Mouse (Mus musculus) lung, postnatal 4 days (tissue): ENCODE measurements around the gene Fgfr2.
A peak's percentile ranks its signal among the peaks of the same experiment; 100 is the strongest.

ENCODE experiments used
- DNase-seq, 2 experiments: peaks; one replicate each; pipeline ENCODE4 v3.0.0; 2021

The Fgfr2 gene

DNA sequence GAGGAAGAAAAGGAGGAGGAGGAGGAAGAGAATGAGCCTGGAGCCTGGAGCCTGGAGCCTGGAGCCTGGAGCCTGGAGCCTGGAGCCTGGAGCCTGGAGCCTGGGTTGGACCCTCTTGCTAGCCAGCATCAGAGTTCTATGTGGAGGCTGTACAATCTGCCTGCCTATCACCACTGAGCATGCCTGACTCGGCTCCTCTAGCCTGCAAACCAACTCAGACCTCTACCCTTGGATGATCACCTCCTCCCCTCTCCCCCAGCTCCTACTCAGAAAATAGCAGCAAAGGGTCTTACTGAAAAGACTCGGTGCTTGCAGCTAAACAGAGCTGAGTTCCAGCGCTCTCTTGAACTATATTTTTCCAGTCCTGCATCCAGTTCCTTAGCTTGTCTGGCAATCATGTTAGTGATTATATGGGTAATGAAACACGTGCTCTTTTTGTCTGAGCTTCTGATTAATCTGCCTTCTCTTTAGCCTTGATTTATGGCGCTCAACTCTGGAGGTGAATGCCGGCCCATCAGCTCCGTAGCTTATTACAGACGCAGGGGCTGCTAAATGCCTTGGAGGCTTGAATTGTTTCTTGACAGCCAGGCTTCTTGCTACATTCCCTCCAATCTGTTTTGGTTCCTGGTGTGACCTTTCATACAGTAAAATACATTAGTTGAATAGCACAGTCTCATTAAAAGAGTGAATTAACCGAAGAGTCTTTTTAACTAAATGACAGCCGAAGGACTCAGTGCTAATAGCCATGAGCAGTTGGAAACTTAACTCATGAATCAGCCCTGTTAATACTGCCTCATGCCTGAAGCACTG is 1345.5 kb downstream of the Fgfr2 start:
- no peak for DNase-seq

DNA sequence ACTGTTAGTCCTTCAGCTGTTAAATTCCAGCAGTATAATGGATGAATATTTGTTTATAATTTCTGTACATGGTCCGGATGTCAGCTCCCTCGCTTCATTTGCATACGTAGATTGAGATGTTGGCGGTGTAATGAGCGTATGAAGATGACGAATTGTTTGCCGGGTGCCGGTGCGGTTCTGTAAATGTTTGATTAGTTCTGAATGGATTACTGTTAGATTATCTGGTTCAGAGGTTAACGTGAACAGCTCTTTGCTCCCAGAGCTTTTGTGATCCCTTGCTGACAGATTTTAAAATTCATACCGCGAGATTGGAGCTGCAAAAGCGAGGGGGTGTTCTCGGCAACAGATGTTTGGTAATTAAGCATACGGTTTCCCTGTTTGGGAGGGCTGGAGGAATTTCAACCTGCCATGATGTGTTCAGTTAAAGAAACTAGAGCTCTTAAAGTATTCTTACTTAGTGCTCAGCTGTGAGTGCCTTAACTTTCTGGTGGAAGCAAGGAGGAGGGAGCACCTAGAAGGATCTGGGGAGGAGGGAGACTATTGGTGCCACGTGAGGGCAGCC is 1346.9 kb downstream of the Fgfr2 start:
- DNase-seq, result no peak

DNA sequence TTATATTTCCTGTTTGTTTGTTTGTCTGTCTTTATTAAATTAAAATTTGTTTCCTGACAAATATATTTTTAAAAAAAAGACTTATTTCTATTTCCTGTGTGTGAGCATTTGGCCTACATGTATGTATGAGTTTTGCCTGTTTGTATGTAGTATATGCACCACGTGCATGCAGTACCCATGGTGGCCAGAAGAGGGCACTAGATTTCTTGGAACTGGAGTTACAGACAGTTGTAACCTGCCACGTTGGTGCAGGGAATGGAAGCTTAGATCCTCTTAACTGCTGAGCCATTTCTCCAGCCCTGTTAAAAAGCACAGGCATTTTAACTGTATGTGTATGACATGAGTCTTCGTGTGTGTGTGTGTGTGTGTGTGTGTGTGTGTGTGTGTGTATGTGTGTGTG is 1365.2 kb downstream of the Fgfr2 start:
- no peak for DNase-seq

DNA sequence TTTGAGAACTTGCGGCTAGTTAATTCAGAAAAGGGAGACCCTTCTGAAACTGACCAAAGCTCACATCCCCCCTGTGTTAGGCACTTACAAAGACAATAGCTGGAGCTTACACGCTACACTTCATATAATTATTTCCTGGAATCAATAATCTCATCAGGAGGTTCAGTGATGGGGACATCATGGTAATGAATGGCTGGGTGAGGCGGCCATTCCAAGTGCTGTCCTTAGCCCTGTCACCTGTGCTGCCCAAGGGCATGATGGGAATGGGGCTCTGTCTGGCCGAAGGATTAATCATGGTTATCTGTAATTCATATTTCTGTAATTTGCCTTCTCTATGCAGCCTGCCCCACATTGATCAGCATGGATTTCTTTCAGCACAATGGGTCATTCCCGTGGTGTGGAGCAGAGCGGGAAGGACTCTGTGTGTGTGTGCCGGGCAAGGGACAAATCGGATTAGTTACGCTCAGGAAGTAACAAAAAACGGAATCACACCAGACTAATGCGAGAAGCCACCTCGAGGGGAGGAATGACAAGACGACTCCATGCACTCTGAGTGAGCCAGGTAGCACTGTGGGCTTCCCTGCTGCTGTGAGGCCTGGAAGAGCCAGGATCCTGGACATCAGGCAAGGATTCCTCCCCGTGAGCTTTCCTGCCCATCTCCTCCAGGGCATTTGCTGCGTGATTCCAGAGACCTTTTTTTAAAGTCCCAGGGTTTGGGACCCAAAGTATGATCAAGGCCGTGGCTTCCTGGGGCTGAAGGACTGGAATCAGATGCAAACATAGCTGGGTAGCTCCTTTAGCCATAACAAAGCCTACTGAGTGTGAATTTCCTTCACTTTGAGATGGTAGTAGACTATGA is 1375.8 kb downstream of the Fgfr2 start:
- DNase-seq, result no peak

DNA sequence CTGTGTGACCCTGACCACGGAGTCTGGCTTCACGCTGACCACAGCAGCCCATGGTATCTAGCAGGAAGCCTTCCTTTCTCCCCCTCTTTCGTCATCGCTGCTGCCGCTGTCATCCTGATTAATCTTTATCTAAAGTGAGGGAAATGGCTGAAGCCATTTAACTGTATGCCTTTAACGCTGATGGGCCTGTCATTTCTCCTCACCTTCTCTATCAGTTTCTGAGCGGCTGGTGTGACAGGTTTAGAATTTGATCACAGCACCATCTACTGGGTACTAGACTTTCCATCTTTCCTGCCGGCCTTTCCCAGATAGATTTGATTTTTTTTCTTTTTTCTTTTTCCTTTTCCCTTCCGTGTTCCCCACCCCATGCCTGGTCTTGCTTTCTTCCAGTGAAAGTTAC is 1376.4 kb downstream of the Fgfr2 start:
- DNase-seq, result no peak

DNA sequence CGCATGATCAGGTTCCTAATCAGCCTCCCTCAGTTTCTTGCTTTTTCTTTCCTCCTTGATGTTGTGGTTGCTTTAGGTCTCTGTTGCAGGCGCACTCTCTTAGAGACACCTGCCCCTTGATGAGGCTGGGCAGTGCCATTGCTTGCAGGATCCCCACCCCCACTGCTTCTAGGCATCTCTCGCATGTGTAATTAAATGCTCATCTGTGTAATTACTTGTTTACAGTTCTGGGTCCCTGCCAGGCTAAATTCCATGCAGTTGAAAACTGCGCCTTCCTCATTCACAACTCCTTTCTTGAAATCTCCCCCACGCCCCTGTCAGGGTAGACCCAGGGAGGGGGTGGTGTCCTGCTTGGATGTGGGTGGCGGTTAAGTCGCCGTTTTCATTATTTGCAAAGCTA is 1380.0 kb downstream of the Fgfr2 start:
- DNase-seq, result no peak

DNA sequence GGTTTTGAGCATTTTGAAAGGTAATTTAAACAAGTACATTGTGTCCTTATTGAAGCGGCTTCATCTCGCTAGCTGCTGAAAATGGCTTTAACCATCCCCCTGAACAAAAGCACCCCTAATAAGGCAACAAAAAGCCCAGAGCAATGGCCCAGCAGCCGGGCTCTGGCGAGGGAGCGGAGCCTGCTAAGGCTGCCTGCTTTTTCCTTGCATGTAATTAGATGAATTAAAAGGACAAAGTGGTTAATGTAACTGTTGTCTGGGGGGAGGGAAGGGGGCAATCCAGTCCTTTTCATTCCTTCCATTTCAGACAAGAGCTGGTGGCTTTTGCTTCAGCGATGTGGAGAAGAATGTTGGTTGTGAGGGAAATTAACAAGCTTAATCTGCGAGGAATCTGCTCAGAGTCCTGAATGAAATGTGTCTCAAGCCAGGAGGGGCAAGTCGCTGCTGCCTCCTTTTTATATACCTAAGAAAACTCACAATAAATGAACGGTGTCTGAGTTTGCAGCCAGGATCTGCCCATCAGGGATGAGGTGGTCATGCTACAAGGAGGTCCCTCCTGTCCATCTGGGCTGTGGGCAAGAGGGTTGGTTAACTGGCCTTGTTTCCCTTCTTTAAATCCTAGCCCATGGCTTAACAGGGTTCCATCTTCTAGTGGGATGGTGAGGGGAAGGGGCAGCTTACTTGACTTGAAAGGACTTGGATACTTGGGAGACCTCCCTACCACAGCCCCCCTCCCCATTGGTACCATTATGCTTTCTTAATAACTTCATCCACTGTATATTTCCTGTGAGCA is 1400.2 kb downstream of the Fgfr2 start:
- DNase-seq, result no peak

DNA sequence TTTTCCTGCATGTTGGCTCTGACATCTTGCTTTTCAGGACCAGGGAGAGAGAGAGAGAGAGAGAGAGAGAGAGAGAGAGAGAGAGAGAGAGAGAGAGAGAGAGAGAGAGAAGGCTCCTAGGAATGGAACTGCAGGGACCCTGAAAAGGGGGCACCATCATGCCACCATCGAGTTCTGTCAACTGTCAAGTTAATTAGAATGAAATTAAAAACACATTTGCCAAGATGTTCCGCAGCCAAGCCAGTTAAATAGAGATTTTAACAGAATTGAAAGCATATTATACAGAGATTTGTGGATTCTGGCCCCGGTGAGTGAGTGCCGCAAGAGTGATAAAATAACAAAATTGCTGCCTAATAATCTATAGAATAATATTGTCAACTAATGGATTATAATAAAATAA is 1400.8 kb downstream of the Fgfr2 start:
- DNase-seq, result no peak

DNA sequence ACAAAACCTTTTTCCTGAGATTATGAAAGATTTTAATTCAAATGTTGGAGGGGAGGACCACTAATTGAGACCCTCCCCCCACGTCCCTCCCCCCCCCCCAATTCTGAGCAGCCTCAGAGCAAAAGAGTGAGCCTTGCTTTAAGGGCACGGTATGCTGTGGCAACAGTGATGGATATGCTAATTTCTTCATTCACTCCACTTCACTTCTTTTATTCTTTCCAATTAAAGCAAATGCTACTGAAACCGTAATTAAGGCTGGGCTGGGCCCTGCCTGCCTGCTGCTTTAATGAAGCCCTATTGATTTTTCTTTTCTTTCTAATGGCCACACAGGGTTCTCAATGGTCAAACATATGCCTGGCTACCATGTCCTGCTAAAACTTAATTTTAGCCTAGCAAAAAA is 1404.9 kb downstream of the Fgfr2 start:
- DNase-seq, result no peak

DNA sequence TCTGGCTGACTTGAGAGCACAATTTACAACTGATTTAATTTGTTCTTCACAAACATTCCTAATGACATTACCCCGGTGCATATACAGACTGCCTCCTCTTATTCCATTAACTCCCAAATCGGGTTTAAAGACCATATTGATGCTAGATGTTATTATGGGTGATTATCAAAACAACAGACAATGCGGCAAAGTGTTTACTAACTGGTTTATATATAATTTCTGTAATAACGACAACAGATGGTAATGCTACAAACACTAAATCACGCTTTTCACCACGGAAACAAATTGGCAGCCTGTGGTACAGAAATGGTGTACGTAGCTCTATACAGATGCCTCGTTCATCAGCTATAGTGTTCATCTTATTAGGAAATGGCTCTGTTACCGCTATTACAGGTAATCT is 1410.1 kb downstream of the Fgfr2 start:
- DNase-seq, result no peak

DNA sequence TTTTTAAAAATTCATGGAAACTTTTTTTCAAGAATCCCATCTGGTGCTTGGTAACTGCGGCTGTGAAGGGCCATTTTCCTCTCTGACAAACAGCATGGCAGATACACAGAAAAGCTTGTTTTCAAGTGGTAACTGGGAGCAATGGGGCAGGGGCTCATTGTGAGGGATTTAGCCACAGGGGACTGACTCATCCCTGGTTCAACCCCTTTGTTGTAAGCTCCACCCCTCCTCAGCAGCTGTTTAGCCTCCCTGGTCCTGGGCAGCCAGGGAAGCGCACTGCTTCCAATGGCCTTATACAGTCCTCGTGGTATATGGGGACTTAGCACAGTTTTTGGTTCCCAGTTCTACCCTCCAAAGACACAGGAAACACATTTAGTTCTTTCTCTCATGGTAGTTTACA is 1426.3 kb downstream of the Fgfr2 start:
- DNase-seq, result no peak

DNA sequence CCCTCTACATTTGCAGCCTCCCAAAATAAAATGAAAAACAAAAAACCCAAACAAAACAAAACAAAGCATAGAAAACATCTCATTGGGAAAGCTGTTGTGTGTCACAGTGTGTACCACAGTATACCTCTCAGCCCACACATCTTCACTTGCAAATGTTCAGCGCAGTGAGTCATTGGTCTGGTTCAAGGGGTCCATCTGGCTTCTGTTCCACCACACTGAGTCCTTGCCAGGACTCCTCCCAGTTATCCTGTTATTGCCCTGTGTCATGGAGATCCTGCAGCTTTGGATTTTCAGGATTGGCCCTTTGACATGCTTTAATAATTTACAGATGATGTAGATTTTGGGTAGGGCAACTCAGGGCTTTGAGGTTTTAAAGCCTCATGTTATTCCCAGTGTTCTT is 1435.8 kb downstream of the Fgfr2 start:
- DNase-seq, result peak; percentile 40 to 73

DNA sequence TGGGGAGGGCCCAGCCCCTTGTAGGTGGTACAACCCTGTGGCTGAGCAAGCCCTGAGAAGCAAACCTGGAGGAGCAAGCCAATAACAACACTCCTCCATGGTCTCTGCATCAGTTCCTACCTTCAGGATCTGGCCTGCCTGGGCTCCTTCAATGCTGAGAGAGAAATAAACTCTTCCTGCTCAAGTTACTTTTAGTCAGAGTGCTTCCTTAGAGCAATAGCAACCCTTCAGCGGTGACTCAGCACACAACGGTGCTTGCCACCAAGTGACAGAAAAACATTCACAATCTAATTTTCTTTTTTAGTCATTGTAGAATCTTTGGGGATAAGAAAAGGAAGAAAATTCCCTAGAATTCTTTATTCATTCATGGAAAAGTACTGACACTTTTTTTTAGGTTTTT is 1446.0 kb downstream of the Fgfr2 start:
- no peak for DNase-seq

DNA sequence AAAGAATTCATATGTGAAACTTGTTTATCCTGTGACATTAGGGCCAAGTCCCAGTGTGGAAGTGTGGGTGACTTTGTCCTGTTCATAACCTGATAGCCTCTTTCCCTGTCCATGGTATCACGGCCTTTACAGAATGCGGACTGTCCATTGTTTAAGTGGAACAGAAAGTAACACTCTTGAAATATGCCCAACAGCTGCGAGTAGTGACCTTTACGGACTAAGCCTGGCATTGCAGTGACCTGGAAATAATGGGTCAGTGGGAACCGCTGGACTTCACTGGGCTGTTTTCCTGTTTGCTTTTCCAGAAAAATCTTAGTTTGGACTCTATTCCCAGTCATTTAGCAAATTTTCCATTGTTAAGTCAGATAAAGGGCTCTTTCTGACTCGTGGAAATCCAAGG is 1452.6 kb downstream of the Fgfr2 start:
- no peak for DNase-seq

DNA sequence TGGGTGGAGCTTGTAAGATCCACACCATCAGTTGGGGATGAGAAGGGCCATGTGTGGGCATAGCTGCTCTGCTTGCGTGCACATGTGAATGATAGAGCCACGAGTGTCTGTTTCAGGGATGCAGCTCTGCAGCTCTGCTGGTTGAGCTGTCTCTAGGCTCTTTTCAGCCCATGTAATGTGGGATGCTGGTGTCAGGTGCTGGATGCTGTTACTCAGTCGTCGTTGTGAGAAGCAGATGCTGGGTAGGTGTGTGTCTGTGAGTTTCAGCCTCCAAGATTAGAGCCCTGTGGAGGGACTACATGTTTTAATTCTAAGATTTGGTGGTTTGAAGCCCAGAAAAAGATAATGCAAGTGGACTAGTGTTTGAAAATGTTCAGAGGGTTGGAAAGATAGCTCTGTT is 1453.8 kb downstream of the Fgfr2 start:
- no peak for DNase-seq

DNA sequence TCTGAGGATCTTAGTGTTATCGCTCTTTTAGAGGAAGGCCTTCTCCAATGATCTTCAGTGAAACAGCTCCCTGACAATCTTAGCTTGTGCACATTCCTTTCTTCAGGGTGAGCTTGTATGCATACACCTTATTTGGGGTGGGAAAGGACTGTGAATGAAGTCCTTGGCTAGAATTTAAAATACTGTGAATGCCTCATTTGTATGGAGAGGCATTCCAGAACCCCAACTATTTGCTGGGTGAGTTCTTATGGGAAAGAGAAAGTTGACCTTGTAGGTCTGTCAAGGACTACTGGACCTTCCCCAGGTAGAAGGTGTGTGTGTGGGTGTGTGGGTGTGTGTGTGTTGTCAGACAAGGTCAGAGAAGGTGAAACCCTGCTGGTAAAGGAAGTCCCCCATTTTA is 1462.4 kb downstream of the Fgfr2 start:
- no peak for DNase-seq

DNA sequence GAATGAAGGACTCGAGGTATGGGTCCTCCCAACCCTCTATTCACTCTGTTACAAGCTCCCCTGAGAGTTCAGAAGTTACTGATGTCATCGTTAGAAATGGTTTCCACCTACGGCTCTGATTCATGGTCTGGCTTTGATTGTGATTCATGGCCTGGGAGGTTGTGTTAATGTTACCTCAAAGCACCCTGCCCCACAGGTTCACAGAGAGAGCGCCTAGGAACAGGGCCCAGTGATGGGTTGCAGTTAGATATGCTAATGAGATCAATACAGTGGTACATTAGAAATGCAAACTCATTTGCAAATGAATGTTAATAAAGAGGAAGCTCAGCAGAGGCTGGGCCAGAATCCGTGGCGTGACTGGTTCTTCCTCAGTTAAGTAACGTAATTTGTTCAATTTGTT is 1467.1 kb downstream of the Fgfr2 start:
- no peak for DNase-seq

DNA sequence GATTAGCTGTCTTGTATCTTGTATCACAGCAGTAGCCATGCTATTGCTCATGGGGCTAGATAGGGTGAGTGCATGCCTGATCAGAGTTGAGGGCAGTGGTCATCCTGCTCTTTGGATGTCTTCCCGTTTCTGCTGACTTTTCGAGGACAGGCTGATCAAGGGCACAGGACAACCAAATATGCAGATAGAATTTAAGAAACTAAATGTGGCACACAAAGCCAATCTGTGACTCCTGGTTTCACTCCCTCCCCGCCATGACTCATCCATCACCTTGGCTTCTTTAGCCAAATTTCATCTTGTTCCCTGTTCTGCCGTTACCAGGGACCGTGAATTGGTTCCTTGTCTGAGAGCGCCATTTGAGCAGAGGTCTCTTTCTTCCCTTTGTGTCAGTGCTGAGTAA is 1469.7 kb downstream of the Fgfr2 start:
- no peak for DNase-seq

DNA sequence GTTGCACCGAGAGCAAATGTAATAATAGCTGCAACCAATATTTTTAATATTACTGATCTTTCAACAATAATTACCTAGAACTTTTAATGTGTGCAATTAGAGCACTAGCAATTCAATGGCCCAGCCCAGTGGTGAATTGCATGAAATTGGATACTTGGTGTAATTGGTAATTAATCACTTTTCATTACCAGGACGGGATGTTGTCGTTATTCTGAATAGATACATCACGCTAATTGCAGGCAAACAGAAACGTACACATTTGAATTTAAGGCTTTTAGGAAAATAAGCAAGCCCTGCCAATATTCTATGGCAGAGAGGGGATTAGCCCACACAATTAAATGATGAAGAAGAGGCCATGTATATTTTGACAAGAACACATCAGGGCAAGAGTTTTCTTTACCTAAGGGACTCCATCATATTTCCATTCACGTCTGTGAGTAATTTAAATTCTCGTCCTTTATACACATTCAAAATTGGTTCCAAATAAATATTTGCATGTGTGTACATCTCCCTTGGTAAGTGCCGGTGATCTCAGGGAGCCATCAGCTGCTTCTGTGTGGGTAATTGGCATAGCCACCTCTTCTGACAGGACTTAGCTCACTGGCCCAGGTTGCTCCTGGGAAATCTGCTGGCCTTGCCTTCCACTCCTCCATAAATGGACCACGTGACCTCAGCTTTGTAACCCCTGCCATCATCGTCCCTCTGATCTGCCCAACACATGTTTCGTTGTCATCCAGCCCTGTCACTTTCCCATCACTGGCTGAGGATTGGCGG is 1471.0 kb downstream of the Fgfr2 start:
- DNase-seq, result no peak

DNA sequence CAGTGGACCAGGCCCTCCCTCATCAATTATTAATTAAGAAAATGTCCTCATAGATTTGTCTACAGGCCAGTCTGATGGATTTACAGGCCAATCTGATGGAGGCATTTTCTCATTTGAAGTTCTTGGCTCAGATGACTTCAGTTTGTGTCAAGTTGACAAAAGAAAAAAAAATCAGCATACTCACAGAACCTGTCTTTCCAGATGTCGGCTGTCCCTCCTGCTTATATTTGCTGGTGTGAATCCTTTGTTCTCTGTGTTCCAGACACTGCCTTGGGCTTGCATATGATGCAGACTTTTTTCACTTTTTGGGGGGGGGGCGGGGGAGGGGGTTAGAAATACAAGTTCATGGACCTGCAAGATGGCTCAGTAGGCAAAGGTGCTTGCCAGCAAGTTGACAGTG is 1472.9 kb downstream of the Fgfr2 start:
- DNase-seq, result no peak

DNA sequence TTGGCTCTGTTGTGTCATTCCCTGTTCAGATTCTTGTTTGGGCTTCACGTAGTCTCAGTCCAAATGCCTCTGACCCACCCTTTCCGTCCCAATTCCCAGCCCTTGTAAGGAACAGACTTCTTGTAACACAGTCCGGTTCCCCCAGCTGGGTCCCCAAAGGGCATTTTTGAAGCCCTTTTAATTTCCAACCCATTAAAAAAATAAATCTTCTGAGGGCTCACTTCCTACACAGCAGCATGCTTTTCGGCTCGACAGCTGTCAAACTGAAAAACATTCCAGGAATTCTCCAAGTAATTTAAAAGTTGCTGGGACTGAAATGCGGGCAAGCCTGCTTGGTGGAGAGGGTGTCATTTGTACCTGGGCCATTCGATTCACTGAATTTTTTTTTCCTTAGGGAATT is 1474.9 kb downstream of the Fgfr2 start:
- no peak for DNase-seq

DNA sequence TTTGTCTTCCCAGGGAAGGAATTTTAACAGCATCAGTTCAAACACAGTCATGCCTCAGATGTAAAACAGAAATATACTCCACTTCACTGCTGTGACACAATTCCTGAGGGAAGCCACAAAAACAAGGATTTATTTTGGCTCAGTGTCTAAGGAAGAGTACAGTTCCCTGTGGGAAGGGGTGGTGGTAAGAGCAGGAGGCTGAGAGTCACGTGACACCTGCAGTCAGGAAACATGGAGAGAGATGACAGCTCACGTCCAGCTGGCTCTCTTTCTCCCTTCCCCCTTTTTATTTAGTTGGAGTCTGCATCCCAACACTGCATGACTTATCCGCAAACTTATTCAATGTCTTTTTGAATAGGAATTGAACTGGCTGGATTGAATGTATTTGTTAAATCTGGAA is 1475.6 kb downstream of the Fgfr2 start:
- DNase-seq, result no peak
